Mouse (Mus musculus) embryonic facial prominence, embryonic 10.5 days (tissue): ENCODE data around the gene H1foo. TPM values are rescaled to one million over a fixed set of nuclear protein-coding genes. Genes with fewer than 3 reads are reported as not detected.

Experiments used
- polyA plus RNA-seq: library from polyadenylated mRNA; unstranded; fragments of >200 nt; fragmentation: Nextera tagmentation; extraction: Ambion mirVana; gene quantifications from 2 replicates; pipeline ENCODE4 v1.2.1, GENCODE M21; 2016

H1foo gene
- polyA plus RNA-seq, 1 experiment from 2014 or later: not detected

Other genes starting within 250 kb of the H1foo start
- 1.1 and 1.6 TPM in 2 replicates for gene Tmem40, start 182.5 kb upstream of the H1foo start, polyA plus RNA-seq
- 68.9 and 71.8 TPM in 2 replicates for gene Cand2, start 170.4 kb upstream of the H1foo start, polyA plus RNA-seq
- 1,826 and 1,867 TPM in 2 replicates for gene Rpl32, start 136.2 kb upstream of the H1foo start, polyA plus RNA-seq
- gene Efcab12, start 106.5 kb upstream of the H1foo start, polyA plus RNA-seq: 1.1 and 1.2 TPM in 2 replicates
- 33.2 and 34.2 TPM in 2 replicates for gene Mbd4, start 91.6 kb upstream of the H1foo start, polyA plus RNA-seq
- 30.7 and 31.4 TPM in 2 replicates for gene Ift122, start 91.5 kb upstream of the H1foo start, polyA plus RNA-seq
- gene Rho, start 13.2 kb upstream of the H1foo start, polyA plus RNA-seq: 0.33 and 0.51 TPM in 2 replicates
- 26.8 and 28.1 TPM in 2 replicates for gene Plxnd1, start 50.1 kb downstream of the H1foo start, polyA plus RNA-seq
- gene Tmcc1, start 248.5 kb downstream of the H1foo start, polyA plus RNA-seq: 15.4 and 15.5 TPM in 2 replicates